Mouse (Mus musculus): Measurements from ENCODE around the gene 1700093K21Rik.
"Not testable (repeated sequence)": the region's sequence is repeated elsewhere in the genome, so short reads cannot be mapped to it uniquely, and the experiment has no call there.

Gene 1700093K21Rik

DNA sequence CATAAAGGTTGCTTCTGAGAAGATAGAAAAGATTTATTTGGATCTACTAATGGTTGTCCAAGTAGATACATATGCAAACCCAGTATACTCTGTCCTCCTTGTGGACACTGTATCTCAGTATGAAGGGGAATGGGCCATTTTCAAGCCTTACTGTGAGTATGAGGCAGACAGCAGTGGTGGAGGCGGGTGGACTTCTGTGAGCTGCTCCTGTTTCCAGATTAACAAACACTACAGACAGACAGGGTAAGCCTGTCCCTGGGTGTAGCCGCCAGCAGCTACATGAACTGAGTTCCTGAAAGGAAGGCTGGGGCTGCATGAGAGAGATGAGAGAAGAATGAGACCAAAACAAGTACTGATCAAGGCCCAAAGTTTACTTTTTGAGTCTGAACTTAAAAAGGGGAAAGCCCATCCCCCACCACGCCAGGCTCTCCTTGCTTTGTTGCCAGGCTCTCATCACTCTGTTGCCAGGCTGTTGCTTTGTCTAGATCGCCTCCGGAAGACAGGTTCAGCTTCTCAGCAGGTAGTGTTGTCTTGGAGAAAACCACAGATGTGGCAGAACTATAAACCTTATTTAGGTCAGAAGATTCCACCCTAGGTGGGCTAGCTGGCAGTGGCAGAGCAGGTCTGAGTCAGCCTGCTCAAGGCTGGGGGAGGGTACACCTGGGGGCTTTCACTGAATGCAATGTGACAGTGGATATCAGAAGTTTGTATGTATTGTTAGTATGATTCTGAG lies at the start of gene 1700093K21Rik:
Gene 1700093K21Rik (minus strand): TSS at position 683 of the 733 bp plus-strand sequence.
- DNase-seq (ENCODE audit: low spot score), result no peak

GRCm38 (mm10) chr11:23570130-23570529 lies 49.2 kb upstream of the 1700093K21Rik start:
- no peak for DNase-seq (ENCODE audit: low spot score)

- DNase-seq (ENCODE audit: low spot score), result peak; percentile 35
These were observed 44.8 kb upstream of the 1700093K21Rik start for GRCm38 (mm10) chr11:23565761-23566160.

DNA sequence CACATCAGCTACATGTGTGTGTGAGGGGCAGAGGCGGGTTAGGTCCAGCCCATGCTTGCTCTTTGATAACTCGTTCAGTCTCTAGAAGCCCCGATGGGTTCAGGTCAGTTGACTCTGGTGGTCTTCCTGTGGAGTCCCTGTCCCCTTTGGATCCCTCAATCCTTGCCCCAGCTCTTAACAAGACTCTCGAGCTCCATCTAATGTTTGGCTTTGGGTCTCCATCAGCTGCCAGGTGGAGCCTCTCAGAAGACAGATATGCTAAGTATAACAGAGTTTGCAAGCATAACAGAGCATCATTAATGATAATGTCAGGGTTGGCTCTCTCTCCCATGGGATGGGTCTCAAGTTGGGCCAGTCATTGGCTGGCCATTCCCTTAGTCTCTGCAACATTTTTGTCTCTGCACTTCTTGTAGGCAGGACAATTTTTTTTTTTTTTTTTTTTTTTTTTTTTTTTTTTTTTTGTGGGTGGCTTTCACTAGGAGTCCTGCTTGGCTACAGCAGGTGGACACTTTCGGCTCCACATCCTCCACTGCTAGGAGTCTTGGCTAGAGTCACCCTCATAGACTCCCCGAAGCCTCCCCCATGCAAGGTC lies 36.2 kb upstream of the 1700093K21Rik start:
- DNase-seq (ENCODE audit: low spot score), result no peak

GRCm38 (mm10) chr11:23537446-23537845 lies 16.5 kb upstream of the 1700093K21Rik start:
- no peak for DNase-seq (ENCODE audit: low spot score)

DNA sequence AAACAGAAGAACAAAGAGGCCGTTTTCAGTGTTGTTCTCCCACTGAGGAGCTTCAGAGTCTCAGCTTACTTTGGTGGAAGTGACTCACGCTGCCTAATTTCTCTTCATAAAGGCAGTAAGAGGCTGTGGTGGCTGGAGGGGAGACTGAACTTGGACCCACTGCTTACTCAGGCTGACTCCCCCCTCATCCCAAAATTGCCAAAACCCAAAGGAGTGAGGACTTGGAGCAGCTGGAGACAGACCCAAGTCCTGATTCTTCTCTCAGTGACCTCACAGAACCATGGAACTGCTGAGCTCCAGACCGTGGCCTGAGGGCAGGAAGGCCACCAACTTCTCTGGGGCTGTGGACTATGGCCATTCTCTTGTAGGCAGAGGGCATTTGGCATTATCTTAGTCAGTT lies 2.0 kb downstream of the 1700093K21Rik start:
- no peak for DNase-seq (ENCODE audit: low spot score)

GRCm38 (mm10) chr11:23515315-23515714 lies 5.6 kb downstream of the 1700093K21Rik start:
- DNase-seq (ENCODE audit: low spot score), result no peak

GRCm38 (mm10) chr11:23514785-23515184 lies 6.2 kb downstream of the 1700093K21Rik start:
- not testable (repeated sequence) for DNase-seq (ENCODE audit: low spot score)

DNA sequence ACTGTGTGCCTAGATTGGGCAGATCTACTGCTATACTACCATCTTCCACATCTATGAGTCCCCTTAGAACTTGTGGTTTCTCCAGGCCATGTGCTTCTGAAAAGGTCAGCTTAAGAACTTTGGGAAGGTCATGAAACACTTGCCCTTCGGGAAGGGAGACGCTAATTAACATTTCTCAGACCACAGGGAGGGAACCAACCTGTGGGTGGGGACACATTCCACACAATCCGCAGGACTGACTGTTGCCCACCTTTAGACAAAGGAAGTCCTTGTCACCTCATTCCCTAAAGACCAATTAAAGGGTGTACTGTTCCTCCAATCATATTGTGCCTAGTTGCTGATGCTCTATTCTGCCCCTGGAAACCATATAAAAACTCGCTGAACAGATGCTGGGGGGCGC lies 16.2 kb downstream of the 1700093K21Rik start:
- not testable (repeated sequence) for DNase-seq (ENCODE audit: low spot score)

DNA sequence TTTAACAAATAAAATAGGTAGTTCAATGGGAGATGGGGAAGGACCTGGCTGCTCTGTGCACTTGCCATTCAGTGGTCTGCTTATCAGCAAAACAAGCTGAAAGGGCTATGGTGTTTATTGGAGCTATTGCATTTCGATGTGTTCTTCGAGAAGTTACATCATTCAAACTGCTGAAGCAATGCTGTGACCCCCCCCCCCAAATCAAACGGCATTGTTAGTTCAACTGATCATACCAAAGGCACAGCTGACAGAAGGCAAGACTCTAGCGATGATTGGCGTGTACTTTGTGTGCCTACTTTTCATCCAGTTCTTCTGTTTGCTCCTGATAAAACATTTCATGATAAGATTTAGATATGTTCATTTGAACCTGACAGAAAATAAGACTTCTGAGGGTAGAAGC lies 22.3 kb downstream of the 1700093K21Rik start:
- no peak for DNase-seq (ENCODE audit: low spot score)

DNA sequence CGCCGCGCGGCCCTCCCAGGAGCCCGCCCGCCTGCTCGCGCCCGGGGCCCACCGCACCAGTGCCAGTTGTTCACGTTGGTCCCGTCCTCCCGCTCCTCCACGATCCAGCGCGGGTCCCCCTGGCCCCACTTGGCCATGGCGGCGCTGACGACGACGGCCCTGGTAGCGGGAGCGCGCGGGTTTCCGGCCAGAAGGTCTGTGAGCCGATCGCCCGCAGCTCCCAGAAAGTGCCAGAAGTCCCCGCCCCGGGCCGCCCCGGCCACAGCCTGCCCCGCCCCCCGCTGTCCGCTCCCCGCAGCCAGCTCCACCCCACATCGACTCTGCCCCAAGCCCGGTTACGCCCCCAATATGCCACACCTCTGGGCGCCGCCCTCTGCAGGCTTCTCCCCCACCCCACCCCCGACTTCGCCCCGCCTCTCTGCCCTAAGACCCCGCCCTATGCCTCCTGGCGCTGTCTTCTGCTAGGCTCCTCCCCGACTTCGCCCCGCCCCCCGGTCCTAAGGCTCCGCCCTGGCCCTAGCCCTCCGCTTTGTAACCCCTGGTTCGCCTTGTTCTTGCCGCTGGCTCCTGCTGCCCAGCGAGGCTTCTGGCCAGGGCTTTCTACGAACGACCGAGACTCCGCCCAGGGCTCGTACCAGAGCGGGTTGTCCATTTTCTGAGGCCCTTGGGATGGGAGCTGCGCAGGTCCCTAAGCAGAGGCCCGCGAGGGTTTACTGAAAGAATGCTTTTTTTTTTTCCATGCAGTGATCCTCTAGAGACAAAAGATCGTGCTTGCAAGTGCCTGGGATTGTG lies 23.0 kb downstream of the 1700093K21Rik start, which contains the start of gene Ahsa2:
Gene Ahsa2 (minus strand): TSS at position 313 of the 792 bp plus-strand sequence.
- DNase-seq (ENCODE audit: low spot score), result peak; percentile 96

DNA sequence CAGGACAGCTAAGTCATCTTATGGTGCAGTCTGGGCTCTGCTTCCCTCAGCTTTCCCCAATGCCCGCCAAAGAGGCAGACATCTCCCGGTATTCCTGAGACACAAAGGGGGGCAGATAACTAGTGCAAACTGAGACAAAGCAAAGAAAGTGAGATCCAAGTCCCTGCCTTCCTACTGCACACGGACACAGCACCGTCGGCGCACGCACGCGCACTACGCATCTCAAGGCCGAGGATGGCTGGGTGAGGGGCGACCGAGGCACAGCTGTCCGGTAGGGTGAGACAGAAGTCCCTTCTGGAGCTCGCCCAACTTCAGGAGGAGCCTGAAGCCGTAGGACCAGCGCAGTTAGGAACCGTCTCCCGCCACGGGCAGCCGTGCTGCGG lies 23.6 kb downstream of the 1700093K21Rik start:
- peak; percentile 75 for DNase-seq (ENCODE audit: low spot score)

DNA sequence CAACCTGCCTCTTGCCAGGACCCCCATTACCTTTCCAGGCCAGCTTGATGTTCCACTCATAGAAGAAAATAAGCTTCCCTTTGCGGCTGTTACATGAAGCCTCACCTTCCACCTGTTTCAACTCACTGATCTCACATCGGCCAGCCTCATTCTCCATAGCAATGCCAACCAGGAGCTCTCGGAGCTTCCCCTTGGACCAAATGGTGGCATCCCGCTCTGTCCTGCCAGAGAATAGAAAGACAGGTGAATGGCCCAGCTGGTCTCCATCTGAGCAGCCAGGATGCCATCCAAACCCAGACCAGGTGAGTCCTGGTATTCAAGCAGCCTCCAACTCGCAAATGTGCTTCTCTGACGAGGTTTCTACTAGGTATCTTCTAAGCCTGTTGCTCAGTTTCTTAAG lies 24.3 kb downstream of the 1700093K21Rik start:
- DNase-seq (ENCODE audit: low spot score), result no peak

DNA sequence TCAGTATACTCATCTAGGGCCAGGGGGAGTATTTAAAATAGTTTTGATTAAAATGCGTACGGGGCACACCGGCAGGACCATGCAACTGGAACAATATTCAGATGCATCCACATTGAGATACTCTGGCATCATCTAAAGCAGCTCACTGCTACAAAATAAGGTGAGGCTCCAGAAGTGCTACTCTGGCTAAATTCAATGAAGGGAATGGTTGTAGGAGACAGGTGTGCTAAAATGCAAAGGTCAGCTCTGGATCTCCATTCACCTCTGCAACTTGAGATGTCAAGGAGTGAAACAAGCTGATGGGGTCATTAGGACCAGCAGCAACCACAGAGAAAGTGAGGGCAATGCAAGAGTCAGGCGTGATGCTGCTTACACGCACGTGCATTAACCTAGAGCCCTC lies 25.7 kb downstream of the 1700093K21Rik start:
- no peak for DNase-seq (ENCODE audit: low spot score)

- DNase-seq (ENCODE audit: low spot score), result no peak
These were observed 28.7 kb downstream of the 1700093K21Rik start for GRCm38 (mm10) chr11:23492048-23492790.

GRCm38 (mm10) chr11:23489955-23490354 lies 31.0 kb downstream of the 1700093K21Rik start:
- DNase-seq (ENCODE audit: low spot score), result no peak
